ENCODE assay signal across 27 mouse cellular contexts in genomic region chr15:102499370-102499769, GRCm38 (mm10). TPM values are rescaled to one million over a fixed set of nuclear protein-coding genes. Genes with fewer than 3 reads are reported as not detected.
DNase-seq lines count a peak whose midpoint lies in the region; ATAC-seq and TF ChIP-seq lines count a peak whose summit lies in the region.
"Had no signal": no experiment of that assay in that cellular context is flagged by ENCODE, and none has a peak within 500 bp of the region (broad histone marks: within the 10 kb centered on the region; RNA-seq: fewer than 3 reads in every experiment).

No protein-coding gene starts in this region.

- DNase-seq in layer of hippocampus, adult 2 months (ENCODE audit: low spot score in 2 of 2), result no peak
- no peak for DNase-seq in layer of hippocampus, postnatal 25 days (ENCODE audit: extremely low spot score in 1 of 2, low spot score in 1 of 2)
- peak; percentile 44 for DNase-seq in A20 (ENCODE audit: low read depth, low spot score)
- peak; percentile 80 for DNase-seq in MEL-GATA-1-ER (ENCODE audit: extremely low read depth, low read depth)
- no peak for DNase-seq in adrenal gland, adult 2 months
- no peak for DNase-seq in retina, postnatal 1 day
- DNase-seq: adrenal gland, postnatal 36 days; cerebellum, adult 11-12 months; cerebellum, postnatal 14 days; gastrocnemius, postnatal 14 days; heart, adult 2 months; kidney, adult 2 months; kidney, postnatal 14 days; left cerebral cortex, postnatal 4 days; lung, embryonic 14.5 days; right cerebral cortex, postnatal 14 days; thymus, postnatal 36 days had no signal

- peak; percentile 45 for ATAC-seq in megakaryocyte progenitor cell, adult 5-6 weeks (replicated peaks; ENCODE audit: poor library complexity)
- ATAC-seq: forebrain, embryonic 14.5 days had no signal

- no peak overlapping the region for H3K4me3 ChIP-seq in layer of hippocampus, adult 2 months
- H3K4me3 ChIP-seq: heart, adult 2 months; hindbrain, embryonic 12.5 days; limb, embryonic 15.5 days had no signal

- TF ChIP-seq CTCF in layer of hippocampus, adult 2 months (conservative IDR thresholded peaks at IDR 0.05), result no peak

- peak overlapping the region; percentile 76 for H3K27ac ChIP-seq in layer of hippocampus, adult 2 months
- H3K27ac ChIP-seq: heart, adult 2 months; hindbrain, embryonic 12.5 days; limb, embryonic 15.5 days; liver, embryonic 14.5 days had no signal

RNA-seq across cellular contexts. Expression of gene Gm10337, which starts 4.2 kb away (rescaled TPM):
- not detected for total RNA-seq in layer of hippocampus, adult 2 months (2021)
- not detected for total RNA-seq in layer of hippocampus, postnatal 25 days (2021)
- total RNA-seq in megakaryocyte progenitor cell, adult 5-6 weeks (2015), result not detected in 2 replicates
- not detected in 2 replicates for total RNA-seq in megakaryocyte progenitor cell, adult 5-6 weeks (2017)
- not detected for total RNA-seq in adrenal gland, adult 2 months (2021)
- not detected in 2 replicates for polyA plus RNA-seq in adrenal gland, adult 2 months (2012; rRNA removed)
- total RNA-seq: adrenal gland, postnatal 36 days; gastrocnemius, postnatal 14 days; heart, adult 2 months; heart, postnatal 25 days; left cerebral cortex, adult 18-20 months; left cerebral cortex, postnatal 4 days; monocyte, adult 5-6 weeks; neutrophil, adult 5-6 weeks had no signal
- polyA plus RNA-seq: forebrain, embryonic 14.5 days; heart, adult 2 months; kidney, adult 2 months; liver, embryonic 14.5 days; lung, embryonic 14.5 days; testis, adult 2 months had no signal

RNA-seq across cellular contexts. Expression of gene Map3k12, which starts 17.5 kb away (rescaled TPM):
- total RNA-seq in layer of hippocampus, adult 2 months (2021), result 10 to 100 TPM; 95.0 to 99.9 TPM
- 100 to 1,000 TPM in 1 of 2 experiments, 10 to 100 TPM in 1; 94.0 to 102 TPM for total RNA-seq in layer of hippocampus, postnatal 25 days (2021)
- total RNA-seq in megakaryocyte progenitor cell, adult 5-6 weeks (2015), result 1.2 TPM in 1 of 2 replicates, not detected in the other
- 0.12 and 0.24 TPM in 2 replicates for total RNA-seq in megakaryocyte progenitor cell, adult 5-6 weeks (2017)
- 10 to 100 TPM in 1 of 2 experiments, 1 to 10 TPM in 1; 5.2 to 15.1 TPM for total RNA-seq in adrenal gland, adult 2 months (2021)
- 10.6 and 12.0 TPM in 2 replicates for polyA plus RNA-seq in adrenal gland, adult 2 months (2012; rRNA removed)

RNA-seq across cellular contexts. Expression of gene Tarbp2, which starts 18.6 kb away (rescaled TPM):
- total RNA-seq in layer of hippocampus, adult 2 months (2021), result 10 to 100 TPM; 36.2 to 37.7 TPM
- 10 to 100 TPM; 32.8 to 40.4 TPM for total RNA-seq in layer of hippocampus, postnatal 25 days (2021)
- total RNA-seq in megakaryocyte progenitor cell, adult 5-6 weeks (2015), result 13.1 and 17.4 TPM in 2 replicates
- 22.6 and 26.7 TPM in 2 replicates for total RNA-seq in megakaryocyte progenitor cell, adult 5-6 weeks (2017)
- total RNA-seq in adrenal gland, adult 2 months (2021), result 10 to 100 TPM; 30.5 to 32.5 TPM
- 60.7 and 64.1 TPM in 2 replicates for polyA plus RNA-seq in adrenal gland, adult 2 months (2012; rRNA removed)

RNA-seq across cellular contexts. Expression of gene Npff, which starts 25.4 kb away (rescaled TPM):
- 1 to 10 TPM; 5.5 TPM for total RNA-seq in layer of hippocampus, adult 2 months (2021)
- 1 to 10 TPM; 2.1 to 3.0 TPM for total RNA-seq in layer of hippocampus, postnatal 25 days (2021)
- 7.2 and 8.9 TPM in 2 replicates for total RNA-seq in megakaryocyte progenitor cell, adult 5-6 weeks (2015)
- 1.2 TPM in 1 of 2 replicates, not detected in the other for total RNA-seq in megakaryocyte progenitor cell, adult 5-6 weeks (2017)
- 1 to 10 TPM in 1 of 2 experiments, under 1 TPM in 1; 0.62 to 2.1 TPM for total RNA-seq in adrenal gland, adult 2 months (2021)
- 2.9 and 4.0 TPM in 2 replicates for polyA plus RNA-seq in adrenal gland, adult 2 months (2012; rRNA removed)
- total RNA-seq: monocyte, adult 5-6 weeks had no signal

RNA-seq across cellular contexts. Expression of gene Pcbp2, which starts 29.0 kb away (rescaled TPM):
- total RNA-seq in layer of hippocampus, adult 2 months (2021), result 100 to 1,000 TPM; 496 to 505 TPM
- total RNA-seq in layer of hippocampus, postnatal 25 days (2021), result 100 to 1,000 TPM; 449 to 472 TPM
- total RNA-seq in megakaryocyte progenitor cell, adult 5-6 weeks (2015), result 946 and 973 TPM in 2 replicates
- 175 and 191 TPM in 2 replicates for total RNA-seq in megakaryocyte progenitor cell, adult 5-6 weeks (2017)
- 100 to 1,000 TPM; 641 to 760 TPM for total RNA-seq in adrenal gland, adult 2 months (2021)
- 388 and 545 TPM in 2 replicates for polyA plus RNA-seq in adrenal gland, adult 2 months (2012; rRNA removed)

Comparison
In these comparisons a context has a peak if more than half of its experiments do, and no peak if none do; other contexts are left out.
1. DNase-seq: peak in A20 (single experiment) and MEL-GATA-1-ER (single experiment); none in layer of hippocampus, adult 2 months (0 of 2), layer of hippocampus, postnatal 25 days (0 of 2), adrenal gland, adult 2 months (single experiment) and retina, postnatal 1 day (single experiment).
2. RNA of gene Map3k12, which starts 17.5 kb away (total RNA-seq): 94.0 to 102 TPM in layer of hippocampus, postnatal 25 days and 95.0 to 99.9 TPM in layer of hippocampus, adult 2 months; 5.2 to 15.1 TPM in adrenal gland, adult 2 months and 0.12 to 1.2 TPM in megakaryocyte progenitor cell, adult 5-6 weeks; every median in the first group is over 4 times any median in the second.